Mouse (Mus musculus) erythroblast, embryonic 14.5 days (primary cell): ENCODE results near the gene Lrrk1. TPM values are rescaled to one million over a fixed set of nuclear protein-coding genes. Genes with fewer than 3 reads are reported as not detected.

Experiments
- H3K27me3 ChIP-seq: 2 replicates; pipeline ENCODE4 v1.6.1; 2012; ENCODE audit warnings: inconsistent platforms; ENCODE audit not compliant: control insufficient read depth
- H3K36me3 ChIP-seq: 2 replicates; pipeline ENCODE4 v1.6.1; 2012; ENCODE audit warnings: mild to moderate bottlenecking, inconsistent platforms; ENCODE audit not compliant: control insufficient read depth
- H3K4me1 ChIP-seq: 2 replicates; pipeline ENCODE4 v1.6.1; 2012; ENCODE audit warnings: inconsistent platforms; ENCODE audit not compliant: control insufficient read depth
- H3K4me3 ChIP-seq: replicated peaks from 2 replicates; pipeline ENCODE3; 2012; ENCODE audit warnings: moderate library complexity, mild to moderate bottlenecking, inconsistent platforms
- H3K9me3 ChIP-seq: 2 replicates; pipeline ENCODE4 v1.6.1; 2012; ENCODE audit warnings: low read length, inconsistent platforms, mixed read lengths; ENCODE audit not compliant: control insufficient read depth
- GATA1 ChIP-seq: IDR thresholded peaks from 2 replicates; pipeline ENCODE4 v1.6.1; 2012; ENCODE audit warnings: low read length, inconsistent platforms, mixed read lengths
- TAL1 ChIP-seq: IDR thresholded peaks from 3 replicates; pipeline ENCODE4 v1.6.1; 2012; ENCODE audit warnings: low read length, inconsistent platforms, mixed read lengths
- polyA plus RNA-seq: library from polyadenylated mRNA; stranded (reverse); fragments of >175 nt; gene quantifications from 2 replicates; pipeline ENCODE4 v1.2.3, GENCODE M21; 2012

Gene Lrrk1
- polyA plus RNA-seq, 1 experiment: 0.02 TPM

DNA sequence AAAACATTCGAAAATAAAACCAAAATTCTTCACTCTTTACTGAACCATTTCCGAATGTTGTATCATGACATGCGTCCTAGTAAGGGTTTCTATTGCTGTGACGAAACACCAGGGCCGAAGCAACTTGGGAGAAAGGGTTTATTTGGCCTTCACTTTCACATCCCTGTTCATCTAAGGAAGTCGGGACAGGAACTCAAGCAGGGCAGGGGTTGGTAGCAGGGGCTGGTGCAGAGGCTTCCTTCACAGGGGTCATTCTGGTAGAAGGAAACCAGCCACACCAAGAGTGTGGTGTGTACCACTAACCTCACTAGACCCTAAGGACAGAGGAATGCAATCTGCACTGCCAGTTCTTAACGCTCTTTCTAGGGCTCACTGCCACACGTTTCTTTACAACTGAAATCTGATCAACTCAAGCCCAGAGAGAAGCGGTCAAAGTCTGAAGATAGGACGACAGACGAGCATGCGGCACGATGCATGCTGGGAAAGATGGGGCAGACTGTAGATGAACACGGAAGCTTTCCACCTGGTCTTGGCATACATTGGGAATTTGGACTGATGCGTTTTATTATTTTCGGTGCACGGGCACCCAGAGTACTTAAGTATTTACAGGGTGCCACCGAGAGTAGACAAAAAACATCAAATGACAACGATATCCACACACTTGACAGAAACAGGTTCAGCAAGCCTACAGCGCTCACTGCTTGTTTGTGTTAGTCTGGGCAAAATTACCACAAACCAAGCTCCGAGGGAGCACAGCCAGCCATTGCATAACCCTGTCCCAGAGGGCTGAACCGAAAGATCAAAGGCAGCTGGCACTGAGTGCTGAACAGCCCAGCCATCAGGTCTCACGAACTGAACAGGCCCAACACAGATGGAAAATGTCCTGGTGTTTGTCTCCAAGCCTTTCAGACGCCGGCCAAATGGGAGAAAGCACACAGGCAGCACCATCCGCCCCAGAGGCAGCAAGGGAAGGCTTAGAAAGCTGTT is 77.2 kb downstream of the Lrrk1 start:
- no peak for TF ChIP-seq TAL1
- Histone ChIP-seq H3K4me3 (no peak overlapping the region), H3K9me3 (no peaks in the 10 kb centered on the region), H3K27me3 (no peaks in the 10 kb centered on the region), H3K36me3 (no peaks in the 10 kb centered on the region; the same call in 1 of the 2 replicates), H3K4me1 (peaks cover 10% of the 10 kb centered on the region)

DNA sequence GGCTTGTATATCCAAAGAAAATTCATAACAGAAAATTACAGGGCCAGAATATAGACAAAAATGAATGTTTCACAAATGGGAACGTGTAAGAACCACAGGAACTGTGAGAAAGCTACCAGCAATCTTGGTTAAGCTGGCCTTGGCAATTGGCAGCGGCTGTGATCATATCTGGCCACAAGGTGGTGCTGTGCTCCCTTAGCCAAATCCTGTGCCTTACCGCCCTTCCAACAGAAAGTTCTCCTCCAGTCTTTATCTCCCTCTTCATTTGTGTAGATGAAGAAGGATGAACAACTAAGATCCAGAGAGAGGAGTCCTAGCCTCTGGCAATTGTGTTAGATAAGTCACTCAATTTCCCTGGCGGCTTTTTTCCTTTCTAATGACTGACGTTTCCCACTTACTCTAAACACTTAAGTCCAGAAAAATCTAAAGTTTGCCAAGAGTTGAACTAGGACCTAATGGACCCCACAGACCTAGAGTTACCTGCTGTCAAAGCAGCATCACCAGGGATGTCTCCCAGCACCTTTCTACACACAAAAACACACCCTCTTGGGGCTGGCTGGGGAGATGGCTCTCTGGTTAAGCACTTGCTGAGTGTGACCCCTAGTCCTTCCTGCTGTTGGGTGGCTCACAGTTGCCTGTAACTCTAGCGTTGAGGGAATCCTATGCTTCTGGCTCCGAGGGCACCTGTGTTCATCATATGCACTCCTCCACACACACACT is 78.0 kb downstream of the Lrrk1 start:
- H3K4me1 ChIP-seq: peaks cover 10% of the 10 kb centered on the region
- H3K36me3 ChIP-seq: no peaks in the 10 kb centered on the region; the same call in 1 of the 2 replicates
- TF ChIP-seq TAL1 (no peak), GATA1 (no peak)
- H3K27me3 ChIP-seq: no peaks in the 10 kb centered on the region
- H3K4me3 ChIP-seq: no peak overlapping the region
- H3K9me3 ChIP-seq: no peaks in the 10 kb centered on the region

DNA sequence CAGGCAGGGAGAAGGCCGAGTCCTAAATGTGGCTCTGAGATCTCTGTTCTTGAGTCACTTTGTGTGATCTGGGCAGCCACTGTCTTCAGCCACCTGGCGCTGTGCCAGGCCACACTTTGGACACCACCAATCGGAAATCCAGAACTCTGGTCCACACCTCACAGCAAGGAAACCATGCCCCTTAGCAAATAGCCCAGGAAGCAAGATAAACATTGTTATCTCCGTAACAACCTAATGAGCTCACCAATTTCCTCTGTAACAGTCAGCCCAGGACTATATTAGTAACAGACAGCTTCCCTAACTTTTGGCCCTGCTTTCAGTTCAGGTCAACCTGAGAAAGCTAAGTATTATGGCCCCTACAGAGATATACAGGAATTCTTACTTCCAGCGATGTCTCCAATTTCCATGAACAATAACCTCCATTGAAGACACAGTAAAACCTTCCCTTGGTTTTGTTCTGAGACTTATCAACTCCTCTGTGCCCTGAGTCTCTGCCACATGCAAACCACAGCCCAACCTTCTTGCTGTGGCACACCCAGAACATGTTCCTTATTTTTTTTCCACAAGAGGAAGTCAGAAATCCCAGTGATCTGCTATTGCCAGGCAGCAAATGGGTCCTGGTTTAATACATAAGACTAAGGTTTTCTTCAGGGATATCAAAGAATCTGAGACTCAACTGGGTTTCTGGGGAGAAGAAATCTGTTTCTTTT is 78.8 kb downstream of the Lrrk1 start:
- H3K9me3 ChIP-seq: no peaks in the 10 kb centered on the region
- no peak for TF ChIP-seq GATA1
- TF ChIP-seq TAL1: no peak
- H3K36me3 ChIP-seq: no peaks in the 10 kb centered on the region; the same call in 1 of the 2 replicates
- H3K4me1 ChIP-seq: peaks cover 10% of the 10 kb centered on the region
- no peaks in the 10 kb centered on the region for H3K27me3 ChIP-seq
- no peak overlapping the region for H3K4me3 ChIP-seq

DNA sequence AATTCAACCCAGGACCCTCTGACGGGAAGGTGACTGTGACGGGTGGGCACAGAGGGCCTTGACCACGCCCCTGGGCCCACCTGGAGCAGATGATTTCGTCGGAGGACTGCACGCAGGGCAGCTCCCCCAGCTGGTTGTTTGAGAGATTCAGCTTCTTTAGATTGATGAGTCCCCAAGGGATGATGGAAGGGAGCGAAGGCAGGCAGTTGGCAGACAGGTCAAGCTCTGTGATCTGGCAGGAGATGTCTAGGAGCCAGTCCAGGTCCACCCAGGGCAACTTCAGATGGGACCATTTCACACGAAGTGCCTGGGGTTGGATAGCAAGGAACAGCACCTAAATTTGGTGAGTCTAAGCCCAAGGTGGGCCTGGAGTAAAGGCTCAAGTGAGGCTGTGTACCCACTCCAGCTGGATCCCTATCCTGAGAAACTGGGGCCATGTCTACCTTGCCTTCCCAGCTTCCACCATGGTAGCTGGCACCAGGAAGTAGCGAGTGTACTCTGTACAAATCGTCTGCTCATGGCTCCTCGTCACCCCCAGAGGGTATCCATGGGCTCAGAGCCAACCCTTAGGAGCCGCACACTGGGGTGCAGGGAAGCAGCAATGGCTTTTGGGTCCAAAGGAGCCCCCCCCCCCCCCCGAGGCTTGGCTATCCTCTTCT is 79.4 kb downstream of the Lrrk1 start:
- H3K27me3 ChIP-seq: no peaks in the 10 kb centered on the region
- no peak overlapping the region for H3K4me3 ChIP-seq
- no peaks in the 10 kb centered on the region; the same call in 1 of the 2 replicates for H3K36me3 ChIP-seq
- peaks cover 10% of the 10 kb centered on the region for H3K4me1 ChIP-seq
- TF ChIP-seq GATA1 (no peak), TAL1 (no peak)
- H3K9me3 ChIP-seq: no peaks in the 10 kb centered on the region

DNA sequence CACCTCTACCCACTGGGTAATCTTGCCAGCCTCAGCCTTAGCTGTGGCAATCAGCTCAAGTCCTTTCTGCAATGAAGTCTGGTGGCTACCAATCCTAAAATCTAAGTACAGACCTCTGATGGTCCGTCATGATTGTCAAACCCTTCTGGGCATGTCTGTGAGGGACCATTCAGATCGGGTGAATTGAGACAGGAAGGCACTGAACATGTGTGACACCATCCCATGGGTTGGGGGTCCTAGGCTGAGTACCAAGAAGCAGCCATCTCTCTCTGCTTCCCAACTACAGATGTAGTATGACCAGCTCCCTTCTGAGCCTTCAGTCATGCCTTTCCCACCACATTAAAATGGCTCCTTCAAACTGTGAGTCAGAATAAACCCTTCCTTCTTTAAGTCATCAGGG is 80.4 kb downstream of the Lrrk1 start:
- TF ChIP-seq TAL1 (no peak), GATA1 (no peak)
- Histone ChIP-seq H3K36me3 (no peaks in the 10 kb centered on the region; the same call in 1 of the 2 replicates), H3K27me3 (no peaks in the 10 kb centered on the region), H3K4me3 (no peak overlapping the region), H3K9me3 (no peaks in the 10 kb centered on the region), H3K4me1 (peaks cover 10% of the 10 kb centered on the region)

DNA sequence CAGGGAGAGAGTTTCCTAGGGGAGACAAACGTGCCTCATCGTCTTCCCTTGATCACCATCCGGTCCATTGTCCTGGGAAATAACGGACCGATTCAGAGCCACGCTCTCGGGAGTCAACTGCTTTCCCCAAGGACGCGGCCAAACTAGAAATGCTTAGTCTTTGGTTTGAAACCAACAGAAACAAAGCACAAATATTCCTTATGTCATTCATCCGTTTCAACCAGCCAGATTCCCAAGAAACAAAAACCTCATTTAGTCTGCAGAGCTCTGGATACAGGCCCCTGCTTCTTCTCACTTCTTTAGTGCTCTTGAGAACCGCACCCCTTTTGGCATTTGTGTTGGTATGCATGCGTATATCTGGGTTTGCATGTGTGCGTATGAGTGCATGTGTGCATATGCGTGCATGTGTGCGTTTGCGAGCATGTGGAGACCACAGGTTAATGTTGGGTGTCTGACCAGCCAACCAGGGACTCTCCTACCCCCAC is 82.4 kb downstream of the Lrrk1 start:
- Histone ChIP-seq H3K27me3 (no peaks in the 10 kb centered on the region), H3K4me3 (no peak overlapping the region), H3K4me1 (peaks cover 10% of the 10 kb centered on the region), H3K9me3 (no peaks in the 10 kb centered on the region), H3K36me3 (no peaks in the 10 kb centered on the region; the same call in 1 of the 2 replicates)
- TF ChIP-seq GATA1 (no peak), TAL1 (no peak)

DNA sequence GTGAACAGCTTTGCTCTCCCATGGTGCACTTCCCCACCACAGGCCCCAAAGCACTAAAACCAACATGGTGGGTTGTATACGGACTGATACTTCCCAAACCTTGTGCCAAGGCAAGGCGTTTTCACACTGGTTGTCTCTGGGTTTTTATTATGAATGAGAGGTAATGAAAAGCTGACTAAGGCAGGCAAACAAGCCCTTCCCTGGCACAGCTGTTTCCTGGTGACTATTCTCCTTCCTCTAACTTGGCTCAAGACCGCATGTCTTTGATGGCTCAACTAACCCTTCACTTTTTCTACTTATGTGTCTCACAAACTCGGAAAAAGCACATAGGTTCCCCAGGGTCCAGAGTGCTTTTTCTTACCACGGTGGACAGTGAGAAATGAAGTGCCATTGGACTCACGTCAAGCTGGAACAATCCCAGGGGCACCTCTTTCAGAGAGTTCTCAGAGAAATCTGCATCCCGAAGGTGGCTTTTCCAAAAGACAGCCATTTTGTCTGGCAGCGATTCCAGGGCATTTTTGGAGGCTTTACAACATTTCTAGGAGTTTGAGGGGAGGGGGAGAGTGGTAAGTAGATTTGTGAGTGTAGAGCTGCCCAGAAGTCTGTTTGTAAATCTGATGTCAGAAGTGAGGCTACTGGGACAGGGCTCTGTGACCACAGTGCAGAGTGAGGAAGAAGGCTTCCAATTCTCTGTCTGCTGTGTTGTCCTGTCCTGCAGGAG is 83.0 kb downstream of the Lrrk1 start:
- no peaks in the 10 kb centered on the region; the same call in 1 of the 2 replicates for H3K36me3 ChIP-seq
- TF ChIP-seq GATA1 (no peak), TAL1 (no peak)
- no peak overlapping the region for H3K4me3 ChIP-seq
- H3K9me3 ChIP-seq: no peaks in the 10 kb centered on the region
- H3K27me3 ChIP-seq: no peaks in the 10 kb centered on the region
- H3K4me1 ChIP-seq: peaks cover 11% of the 10 kb centered on the region
